Mouse (Mus musculus): ENCODE measurements around the gene Wdr38.
A peak's percentile ranks its signal among the peaks of the same experiment; 100 is the strongest.
"Not testable (repeated sequence)": the region's sequence is repeated elsewhere in the genome, so short reads cannot be mapped to it uniquely, and the experiment has no call there.

Wdr38 gene

GRCm38 (mm10) chr2:38992452-38992851 is 4.8 kb upstream of the Wdr38 start:
- no peak for DNase-seq (ENCODE audit: low spot score)

- no peak for DNase-seq (ENCODE audit: low spot score)
These were observed 2.1 kb downstream of the Wdr38 start for GRCm38 (mm10) chr2:38999381-38999780.

GRCm38 (mm10) chr2:38999910-39000586 is 2.8 kb downstream of the Wdr38 start:
- no peak for DNase-seq (ENCODE audit: low spot score)

GRCm38 (mm10) chr2:39000587-39000919 is 3.3 kb downstream of the Wdr38 start:
- no peak for DNase-seq (ENCODE audit: low spot score)

- DNase-seq (ENCODE audit: low spot score), result no peak
These were observed 4.6 kb downstream of the Wdr38 start for GRCm38 (mm10) chr2:39001866-39002265.

- DNase-seq (ENCODE audit: low spot score), result no peak
These were observed 5.8 kb downstream of the Wdr38 start for GRCm38 (mm10) chr2:39003106-39003505.

- DNase-seq (ENCODE audit: low spot score), result no peak
These were observed 6.2 kb downstream of the Wdr38 start for GRCm38 (mm10) chr2:39003512-39003911.

- DNase-seq (ENCODE audit: low spot score), result no peak
These were observed 7.1 kb downstream of the Wdr38 start for GRCm38 (mm10) chr2:39004372-39004771.

GRCm38 (mm10) chr2:39004880-39005435 is 7.7 kb downstream of the Wdr38 start, which contains the start of gene Arpc5l:
Gene Arpc5l (plus strand): TSS chr2:39005348.
- DNase-seq (ENCODE audit: low spot score), result peak; percentile 92

- DNase-seq (ENCODE audit: low spot score), result no peak
These were observed 8.4 kb downstream of the Wdr38 start, which contains the start of gene Rpl35 for GRCm38 (mm10) chr2:39005574-39006079. Gene Rpl35 (minus strand): TSS chr2:39005624.

- DNase-seq (ENCODE audit: low spot score), result no peak
These were observed 9.0 kb downstream of the Wdr38 start for GRCm38 (mm10) chr2:39006149-39006730.

- DNase-seq (ENCODE audit: low spot score), result peak; percentile 93
These were observed 10.6 kb downstream of the Wdr38 start for GRCm38 (mm10) chr2:39007865-39008264.

GRCm38 (mm10) chr2:39008350-39008851 is 11.1 kb downstream of the Wdr38 start:
- peak; percentile 52 for DNase-seq (ENCODE audit: low spot score)

GRCm38 (mm10) chr2:39008954-39009365 is 11.7 kb downstream of the Wdr38 start:
- peak; percentile 49 for DNase-seq (ENCODE audit: low spot score)

GRCm38 (mm10) chr2:39010144-39010543 is 12.9 kb downstream of the Wdr38 start:
- not testable (repeated sequence) for DNase-seq (ENCODE audit: low spot score)

GRCm38 (mm10) chr2:39011264-39011663 is 14.0 kb downstream of the Wdr38 start:
- DNase-seq (ENCODE audit: low spot score), result no peak

- DNase-seq (ENCODE audit: low spot score), result no peak
These were observed 14.7 kb downstream of the Wdr38 start for GRCm38 (mm10) chr2:39011971-39012370.

GRCm38 (mm10) chr2:39012768-39013279 is 15.5 kb downstream of the Wdr38 start:
- no peak for DNase-seq (ENCODE audit: low spot score)

- no peak for DNase-seq (ENCODE audit: low spot score)
These were observed 19.3 kb downstream of the Wdr38 start for GRCm38 (mm10) chr2:39016581-39016980.

- no peak for DNase-seq (ENCODE audit: low spot score)
These were observed 22.7 kb downstream of the Wdr38 start for GRCm38 (mm10) chr2:39020004-39020403.

GRCm38 (mm10) chr2:39031611-39032010 is 34.3 kb downstream of the Wdr38 start:
- no peak for DNase-seq (ENCODE audit: low spot score)

GRCm38 (mm10) chr2:39040215-39040614 is 42.9 kb downstream of the Wdr38 start:
- DNase-seq (ENCODE audit: low spot score), result no peak

GRCm38 (mm10) chr2:39048515-39048914 is 51.2 kb downstream of the Wdr38 start:
- no peak for DNase-seq (ENCODE audit: low spot score)
